16 mouse cellular contexts compared by ENCODE assay signal in genomic region chr8:123797928-123798327, GRCm38 (mm10). TPM values are rescaled to one million over a fixed set of nuclear protein-coding genes. Genes with fewer than 3 reads are reported as not detected.
DNase-seq lines count a peak whose midpoint lies in the region; ATAC-seq lines count a peak whose summit lies in the region.
"Had no signal": no experiment of that assay in that cellular context is flagged by ENCODE, and none has a peak within 500 bp of the region (broad histone marks: within the 10 kb centered on the region; RNA-seq: fewer than 3 reads in every experiment).

No protein-coding gene starts in this region.

- no peak for ATAC-seq in CD4-positive, CD25-positive, alpha-beta regulatory T cell, adult 4 months
- peak; percentile 89 for ATAC-seq in common myeloid progenitor, adult 5-6 weeks (replicated peaks; ENCODE audit: low read depth, poor library complexity, severe bottlenecking)
- ATAC-seq in megakaryocyte progenitor cell, adult 5-6 weeks (replicated peaks; ENCODE audit: poor library complexity), result peak; percentile 98
- ATAC-seq: forebrain, embryonic 16.5 days had no signal

- peak; percentile 43 for DNase-seq in CD4-positive, CD25-positive, alpha-beta regulatory T cell, adult 2 months (ENCODE audit: low read depth, low spot score)
- DNase-seq in liver, result peak; percentile 67
- DNase-seq in adrenal gland, adult 2 months, result no peak
- DNase-seq in lung, adult 18-20 months, result no peak
- DNase-seq in right cerebral cortex, postnatal 36 days (ENCODE audit: low spot score in 2 of 2), result no peak
- DNase-seq: adrenal gland, adult 8-10 months; cerebellum, adult 2 months; gastrocnemius, postnatal 25 days; kidney, adult 2 months; kidney, postnatal 25 days; lung, embryonic 14.5 days; retina, postnatal 1 day had no signal

RNA-seq across cellular contexts. Expression of gene Rab4a, which starts 7.9 kb away (rescaled TPM):
- polyA plus RNA-seq in CD4-positive, CD25-positive, alpha-beta regulatory T cell, adult 4 months (2017; shearing (Covaris generic)), result 1 to 10 TPM; 2.7 to 9.6 TPM
- total RNA-seq in common myeloid progenitor, adult 5-6 weeks (2017), result 12.5 and 15.9 TPM in 2 replicates
- 5.3 and 12.5 TPM in 2 replicates for total RNA-seq in megakaryocyte progenitor cell, adult 5-6 weeks (2015)
- total RNA-seq in megakaryocyte progenitor cell, adult 5-6 weeks (2017), result 5.2 and 5.9 TPM in 2 replicates
- 10 to 100 TPM; 19.2 to 26.7 TPM for total RNA-seq in adrenal gland, adult 2 months (2021)
- 13.0 and 19.4 TPM in 2 replicates for polyA plus RNA-seq in adrenal gland, adult 2 months (2012; rRNA removed)

Comparison
In these comparisons a context has a peak if more than half of its experiments do, and no peak if none do; other contexts are left out.
1. DNase-seq: peak in CD4-positive, CD25-positive, alpha-beta regulatory T cell, adult 2 months (single experiment) and liver (single experiment); none in adrenal gland, adult 2 months (single experiment), lung, adult 18-20 months (0 of 2) and right cerebral cortex, postnatal 36 days (0 of 2).